ENCODE assay signal across 9 mouse cellular contexts in the genomic region with DNA sequence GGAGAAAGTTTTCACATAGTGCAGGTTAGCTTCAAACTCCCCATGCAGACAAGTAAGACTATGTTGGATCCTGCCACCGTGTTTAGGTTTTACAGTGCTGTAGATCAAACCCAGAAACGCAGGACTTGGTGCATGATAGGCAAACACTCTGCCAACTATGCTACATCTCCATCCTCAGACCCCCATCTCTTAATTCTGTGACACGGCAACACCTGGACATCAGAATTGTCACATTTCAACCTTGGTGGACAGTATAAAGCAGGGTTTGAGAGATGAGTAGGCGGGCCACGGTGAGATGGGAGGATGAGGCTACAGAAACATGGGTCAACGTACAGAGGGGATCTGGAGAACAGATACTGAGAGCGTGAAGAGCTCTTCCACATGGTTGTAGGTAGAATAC.
DNase-seq lines count a peak whose midpoint lies in the region; ATAC-seq and TF ChIP-seq lines count a peak whose summit lies in the region.
"Had no signal": no experiment of that assay in that cellular context is flagged by ENCODE, and none has a peak within 500 bp of the region (broad histone marks: within the 10 kb centered on the region; RNA-seq: fewer than 3 reads in every experiment).

No protein-coding gene starts in this region.

- WGBS in heart, embryonic 15.5 days, result 89% methylated on average over 7 of the region's 7 CpGs
- WGBS in heart, adult 2 months, result 94% methylated on average over 7 of the region's 7 CpGs
- WGBS in embryonic facial prominence, embryonic 10.5 days, result 90% methylated on average over 7 of the region's 7 CpGs
- WGBS in hindbrain, embryonic 12.5 days, result 91% methylated on average over 7 of the region's 7 CpGs
- 70% methylated on average over 7 of the region's 7 CpGs for WGBS in midbrain, embryonic 15.5 days

- DNase-seq in heart, adult 2 months, result no peak
- no peak for DNase-seq in embryonic facial prominence, embryonic 10.5 days (ENCODE audit: low spot score)
- DNase-seq in frontal cortex, adult 2 months (ENCODE audit: extremely low spot score in 1 of 2, low spot score in 1 of 2), result no peak
- no peak for DNase-seq in left cerebral cortex, postnatal 4 days
- DNase-seq: right cerebral cortex, postnatal 14 days had no signal

- peak overlapping the region; percentile 58 for H3K4me2 ChIP-seq in heart, embryonic 15.5 days
- peak overlapping the region; percentile 47 for H3K4me2 ChIP-seq in hindbrain, embryonic 12.5 days (replicated peaks)
- peak overlapping the region; percentile 47 for H3K4me2 ChIP-seq in midbrain, embryonic 15.5 days

- H3K27me3 ChIP-seq in heart, embryonic 15.5 days, result no peaks in the 10 kb centered on the region
- no peaks in the 10 kb centered on the region for H3K27me3 ChIP-seq in heart, adult 2 months (ENCODE audit: control insufficient read depth, insufficient read depth, low read length)
- H3K27me3 ChIP-seq in embryonic facial prominence, embryonic 10.5 days (replicated peaks; ENCODE audit: low read depth, poor library complexity, severe bottlenecking), result no peaks in the 10 kb centered on the region
- H3K27me3 ChIP-seq in hindbrain, embryonic 12.5 days, result no peaks in the 10 kb centered on the region
- no peaks in the 10 kb centered on the region for H3K27me3 ChIP-seq in midbrain, embryonic 15.5 days (replicated peaks)

- TF ChIP-seq CTCF in heart, adult 2 months (IDR thresholded peaks at IDR 0.05), result no peak

- intact Hi-C loops in heart, adult 2 months (cut with DNase I), result no loop called here
- intact Hi-C loops in left cerebral cortex, postnatal 4 days (cut with DNase I), result no loop called here

- H3K79me2 ChIP-seq in heart, adult 2 months (replicated peaks; ENCODE audit: control insufficient read depth, insufficient read depth, low read length), result no peaks in the 10 kb centered on the region

- H3K9me3 ChIP-seq in heart, embryonic 15.5 days (replicated peaks), result no peaks in the 10 kb centered on the region
- H3K9me3 ChIP-seq in embryonic facial prominence, embryonic 10.5 days, result no peaks in the 10 kb centered on the region
- no peaks in the 10 kb centered on the region for H3K9me3 ChIP-seq in hindbrain, embryonic 12.5 days (replicated peaks)
- no peaks in the 10 kb centered on the region for H3K9me3 ChIP-seq in midbrain, embryonic 15.5 days

- TF ChIP-seq POLR2A in heart, adult 2 months (IDR thresholded peaks at IDR 0.05; ENCODE audit: insufficient read depth, low read depth, low read length), result no peak

- H3K9ac ChIP-seq in heart, embryonic 15.5 days, result no peak overlapping the region
- H3K9ac ChIP-seq in heart, adult 2 months (ENCODE audit: low read depth, low read length), result no peak overlapping the region
- peak overlapping the region; percentile 35; the same call in 1 of the 2 replicates for H3K9ac ChIP-seq in hindbrain, embryonic 12.5 days
- peak overlapping the region; percentile 31; the same call in 1 of the 2 replicates for H3K9ac ChIP-seq in midbrain, embryonic 15.5 days

- peaks cover 7% of the 10 kb centered on the region; the same call in 1 of the 2 replicates for H3K4me1 ChIP-seq in heart, embryonic 15.5 days (replicated peaks)
- H3K4me1 ChIP-seq in heart, adult 2 months (ENCODE audit: control insufficient read depth, insufficient read depth, low read length), result no peaks in the 10 kb centered on the region
- H3K4me1 ChIP-seq in embryonic facial prominence, embryonic 10.5 days, result peaks cover 31% of the 10 kb centered on the region
- peaks cover 5% of the 10 kb centered on the region for H3K4me1 ChIP-seq in hindbrain, embryonic 12.5 days
- peaks cover 30% of the 10 kb centered on the region for H3K4me1 ChIP-seq in midbrain, embryonic 15.5 days

- no peaks in the 10 kb centered on the region for H3K36me3 ChIP-seq in heart, embryonic 15.5 days
- H3K36me3 ChIP-seq in heart, adult 2 months (ENCODE audit: control insufficient read depth, insufficient read depth, low read length), result no peaks in the 10 kb centered on the region
- H3K36me3 ChIP-seq in embryonic facial prominence, embryonic 10.5 days (replicated peaks), result no peaks in the 10 kb centered on the region
- no peaks in the 10 kb centered on the region for H3K36me3 ChIP-seq in hindbrain, embryonic 12.5 days
- no peaks in the 10 kb centered on the region for H3K36me3 ChIP-seq in midbrain, embryonic 15.5 days (replicated peaks)

- no peak for TF ChIP-seq EP300 in heart, adult 2 months (IDR thresholded peaks at IDR 0.05; ENCODE audit: insufficient read depth, low read depth, low read length)

- H3K4me3 ChIP-seq in heart, embryonic 15.5 days, result peak overlapping the region; percentile 30; the same call in 1 of the 2 replicates
- no peak overlapping the region for H3K4me3 ChIP-seq in heart, adult 2 months
- H3K4me3 ChIP-seq in embryonic facial prominence, embryonic 10.5 days, result peak overlapping the region; percentile 43
- peak overlapping the region; percentile 18 for H3K4me3 ChIP-seq in hindbrain, embryonic 12.5 days
- peak overlapping the region; percentile 29 for H3K4me3 ChIP-seq in midbrain, embryonic 15.5 days

- H3K27ac ChIP-seq in heart, embryonic 15.5 days, result no peak overlapping the region
- no peak overlapping the region for H3K27ac ChIP-seq in heart, adult 2 months
- peak overlapping the region; percentile 78 for H3K27ac ChIP-seq in embryonic facial prominence, embryonic 10.5 days (replicated peaks)
- H3K27ac ChIP-seq in hindbrain, embryonic 12.5 days, result no peak overlapping the region
- H3K27ac ChIP-seq in midbrain, embryonic 15.5 days, result peak overlapping the region; percentile 65

- ATAC-seq in heart, embryonic 15.5 days (replicated peaks; ENCODE audit: insufficient number of reproducible peaks, insufficient read depth, low FRiP score, low read depth), result no peak
- ATAC-seq in hindbrain, embryonic 12.5 days (ENCODE audit: low FRiP score), result 0 out of 2 replicates have a peak, but pooled peaks have one; percentile 33
- ATAC-seq in midbrain, embryonic 15.5 days (replicated peaks), result no peak; the same call in 1 of the 2 replicates
- no peak for ATAC-seq in frontal cortex, adult (ENCODE audit: low TSS enrichment)

Comparison
In these comparisons a context has a peak if more than half of its experiments do, and no peak if none do; other contexts are left out.
1. H3K27ac ChIP-seq: peak in embryonic facial prominence, embryonic 10.5 days (single experiment) and midbrain, embryonic 15.5 days (single experiment); none in heart, embryonic 15.5 days (single experiment), heart, adult 2 months (single experiment) and hindbrain, embryonic 12.5 days (single experiment).
2. H3K9ac ChIP-seq: peak in hindbrain, embryonic 12.5 days (single experiment) and midbrain, embryonic 15.5 days (single experiment); none in heart, embryonic 15.5 days (single experiment) and heart, adult 2 months (single experiment).
3. Peak in every context shown above with its lines, with median percentiles within 50 percentile points of each other: H3K4me2 ChIP-seq.